Mouse (Mus musculus) frontal cortex, adult 2 months (tissue): ENCODE measurements around the gene Gpr62. TPM values are rescaled to one million over a fixed set of nuclear protein-coding genes. Genes with fewer than 3 reads are reported as not detected.
"Not testable (repeated sequence)": the region's sequence is repeated elsewhere in the genome, so short reads cannot be mapped to it uniquely, and the experiment has no call there.

Source experiments
- DNase-seq, 2 experiments: peaks; one replicate each; pipeline ENCODE4 v3.0.0; 2022; ENCODE audit warnings: low spot score in 1 of 2; ENCODE audit errors: extremely low spot score in 1 of 2
- polyA plus RNA-seq: library from polyadenylated mRNA; depleted of rRNA; stranded (reverse); fragments of >200 nt; gene quantifications from 2 replicates; pipeline ENCODE4 v1.2.3, GENCODE M21; 2012; rRNA removed

Gpr62 gene
- 9.7 and 11.2 TPM in 2 replicates for polyA plus RNA-seq

DNA sequence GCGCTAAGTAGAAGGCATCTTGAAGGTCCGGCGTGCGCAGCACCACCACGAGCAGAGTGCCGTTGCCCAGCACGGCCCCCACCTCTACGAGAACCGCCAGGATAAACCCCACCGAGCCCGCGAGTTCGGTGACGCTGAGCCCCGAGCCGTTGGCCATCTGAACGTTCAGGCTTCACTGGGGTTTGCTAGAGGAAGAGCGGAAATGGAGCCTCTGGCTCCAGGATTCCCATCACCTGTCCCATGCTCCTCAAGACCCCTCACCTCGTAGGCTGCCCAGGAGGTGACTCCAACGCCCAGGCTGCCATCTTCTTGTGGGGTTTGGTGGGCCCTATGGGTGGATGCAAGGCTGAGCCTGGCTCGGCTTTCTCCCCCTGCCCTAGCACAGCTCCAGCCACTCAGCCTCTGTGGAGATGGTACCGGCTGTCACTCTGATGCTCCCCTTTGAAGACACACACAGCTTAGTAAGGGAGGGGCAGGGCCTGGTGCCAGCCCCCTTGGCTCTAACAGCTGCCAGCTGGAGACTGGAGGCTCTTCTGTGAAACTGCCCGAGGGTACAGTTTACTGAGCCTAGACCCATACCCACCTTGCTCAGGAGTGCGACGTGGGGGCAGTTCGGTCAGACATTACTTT, at the start of gene Gpr62:
Gene Gpr62 (minus strand): TSS at position 368 of the 630 bp plus-strand sequence.
- peak in 1 of 2 experiments; percentile 73 for DNase-seq

DNA sequence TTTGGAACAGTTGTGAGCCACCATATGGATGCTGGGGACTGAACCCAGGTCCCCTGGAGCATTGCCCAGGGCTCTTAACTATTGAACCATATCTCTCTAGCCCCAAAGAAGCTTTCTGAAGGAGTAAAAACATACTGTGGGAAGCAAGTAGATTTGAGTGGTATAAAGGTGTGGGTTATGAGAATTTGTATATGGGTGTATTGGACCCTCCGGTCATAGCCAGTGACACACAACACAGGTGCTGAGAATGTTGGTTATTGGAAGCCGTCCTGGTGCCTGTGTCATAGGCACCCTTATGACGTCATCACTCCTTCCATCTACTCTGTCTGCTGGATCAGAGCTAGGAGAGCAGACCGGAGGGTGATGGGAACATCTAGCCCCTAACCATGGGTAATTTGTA, 48.5 kb upstream of the Gpr62 start, which contains the start of gene Iqcf5:
Gene Iqcf5 (plus strand): TSS at position 301 of the 400 bp plus-strand sequence.
- DNase-seq, result no peak

DNA sequence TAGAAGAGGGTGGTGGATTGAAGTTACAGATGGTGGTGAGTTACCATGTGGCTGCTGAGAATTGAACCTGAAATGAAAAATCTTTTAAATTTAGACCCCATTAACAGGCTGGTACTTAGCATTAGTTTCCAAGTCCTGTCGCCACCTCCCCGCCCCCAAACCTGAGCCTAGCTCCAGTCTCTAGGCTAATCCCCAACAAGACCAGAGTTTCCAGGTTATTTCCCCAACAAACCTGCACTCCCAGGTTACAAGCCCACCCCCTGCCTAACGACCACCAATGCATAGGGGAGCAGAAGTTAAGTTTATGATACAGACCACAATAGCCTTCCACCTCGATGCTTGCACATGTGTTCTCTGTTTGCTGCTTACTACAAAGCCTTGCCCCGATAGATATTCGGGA, 47.8 kb upstream of the Gpr62 start:
- no peak for DNase-seq

DNA sequence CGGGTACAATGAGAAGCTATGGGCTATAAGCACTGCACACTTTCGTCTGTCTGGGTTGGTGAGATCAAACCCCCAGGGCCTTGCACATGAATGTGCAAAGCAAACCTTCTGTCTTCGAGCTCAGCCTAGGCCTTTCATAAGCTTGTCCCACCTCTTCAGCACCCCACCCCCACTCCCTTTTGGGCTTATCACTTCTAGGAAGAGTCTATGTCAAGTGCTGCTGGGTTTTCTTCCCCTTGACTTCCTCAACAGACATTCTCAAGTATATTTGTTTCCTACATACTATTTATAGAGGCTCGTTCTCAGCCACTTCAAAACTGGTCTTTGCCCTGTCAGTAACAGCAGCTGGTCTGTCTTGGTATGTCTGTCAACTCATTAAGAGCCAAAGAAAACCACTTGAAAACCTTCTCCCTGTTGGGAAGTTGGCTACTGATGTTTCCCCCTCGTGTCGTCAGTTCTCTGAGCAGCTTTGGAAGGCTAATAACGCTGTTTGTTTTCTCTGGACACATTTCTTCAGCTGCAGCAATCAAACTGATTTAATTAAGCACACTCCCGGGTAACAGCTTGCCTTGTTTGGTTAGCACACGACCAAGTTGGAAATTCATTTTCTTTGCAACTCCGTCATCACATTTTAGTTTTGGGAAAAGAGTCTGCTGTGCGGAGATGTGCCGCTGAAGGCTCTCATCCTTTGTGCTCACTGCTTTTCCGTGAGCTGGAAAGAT, 47.2 kb upstream of the Gpr62 start:
- peak in 1 of 2 experiments; percentile 14 for DNase-seq

DNA sequence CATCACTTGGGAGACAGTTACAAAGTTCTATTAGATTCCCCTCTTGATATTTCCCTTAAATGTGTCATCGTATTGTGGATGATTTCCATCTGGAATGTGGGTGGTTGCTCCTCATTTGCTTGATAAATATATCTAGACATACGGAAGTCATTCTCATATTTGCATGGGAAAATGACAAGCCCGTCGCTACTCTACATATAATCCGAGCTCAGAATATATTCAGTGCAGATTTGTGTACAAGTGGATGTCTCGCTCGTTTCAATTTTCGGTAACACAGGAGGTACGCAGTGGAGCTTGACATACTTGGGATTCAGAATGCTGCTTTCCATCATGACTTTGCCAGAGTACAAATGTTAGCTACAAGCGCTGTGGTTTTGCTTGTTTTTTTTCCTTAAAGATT, 43.6 kb upstream of the Gpr62 start:
- DNase-seq, result peak in 1 of 2 experiments; percentile 46

DNA sequence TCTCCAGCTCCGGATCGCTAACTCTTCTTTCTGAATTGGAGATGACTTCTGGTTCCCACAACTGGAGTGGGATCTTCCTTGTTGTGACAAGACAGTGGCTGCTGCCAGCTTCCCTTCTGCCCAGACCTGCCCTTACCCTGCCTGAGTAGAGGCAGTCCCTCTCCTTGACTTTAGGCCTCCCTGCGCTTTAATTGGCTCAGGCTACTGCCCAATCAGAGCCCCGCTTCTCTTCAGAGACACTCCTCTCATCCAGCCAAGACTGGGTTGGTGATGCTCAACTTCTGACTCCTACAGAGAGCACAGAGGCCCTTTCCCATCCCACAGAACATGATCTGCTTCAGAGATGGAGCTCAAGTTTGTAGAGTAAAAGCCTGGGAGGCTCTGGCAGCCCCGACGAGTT, 38.5 kb upstream of the Gpr62 start:
- no peak for DNase-seq

DNA sequence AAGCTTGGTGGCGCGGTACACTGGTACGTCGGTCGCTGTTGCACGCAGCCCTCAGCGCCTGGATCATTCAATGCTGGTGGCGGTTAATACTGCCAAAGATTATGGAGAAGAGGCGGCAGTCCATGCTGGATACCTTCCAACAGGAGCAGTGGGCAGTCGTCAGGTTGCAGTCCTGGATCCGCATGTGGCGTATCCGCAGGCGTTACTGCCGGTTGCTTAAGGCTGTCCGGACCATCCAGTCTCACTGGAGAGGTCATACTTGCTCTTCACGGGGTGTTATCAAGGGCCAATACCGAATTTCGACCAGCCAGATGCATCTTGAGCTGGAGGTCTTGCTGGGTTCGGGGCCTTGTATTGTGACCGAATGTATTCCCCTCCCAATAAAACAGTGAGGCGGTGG, 36.1 kb upstream of the Gpr62 start:
- no peak for DNase-seq

DNA sequence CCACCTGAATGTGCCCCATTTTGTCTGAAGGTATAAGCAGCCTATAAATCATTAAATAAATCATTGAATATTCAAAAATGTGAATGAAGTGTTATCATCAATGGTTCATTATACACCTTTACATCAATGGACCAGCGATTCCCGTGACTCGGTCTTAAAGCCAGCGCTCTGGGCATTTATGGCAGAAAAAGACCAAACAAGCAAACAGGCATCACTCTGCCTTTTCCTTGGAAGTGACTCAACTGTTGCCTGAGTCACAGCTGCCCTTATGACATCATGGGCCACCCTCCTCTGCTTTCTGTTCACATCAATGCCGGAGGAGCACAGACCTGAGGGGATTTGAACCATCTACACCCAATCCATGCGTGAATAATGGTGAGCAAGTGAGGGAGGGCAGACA, 33.9 kb upstream of the Gpr62 start, which contains the start of gene Iqcf1:
Gene Iqcf1 (plus strand): TSS at position 301 of the 400 bp plus-strand sequence.
- DNase-seq, result no peak

DNA sequence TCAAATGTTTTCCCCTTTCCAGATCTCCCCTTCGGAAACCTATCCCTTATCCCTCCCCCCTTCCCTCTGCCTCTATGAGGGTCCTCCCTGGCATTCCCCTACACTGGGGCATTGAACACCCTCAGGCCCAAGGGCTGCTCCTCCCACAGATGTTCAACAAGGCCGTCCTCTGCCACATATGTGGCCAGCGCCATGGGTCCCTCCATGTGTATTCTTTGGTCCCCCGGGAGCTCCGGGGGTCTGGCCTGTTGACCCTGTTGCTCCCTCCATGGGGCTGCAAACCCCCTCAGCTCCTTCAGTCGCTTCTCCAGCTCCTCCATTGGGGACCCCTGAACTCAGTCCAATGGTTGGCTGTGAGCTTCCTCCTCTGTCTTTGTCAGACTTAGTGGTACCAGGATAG, 21.9 kb upstream of the Gpr62 start:
- DNase-seq, result not testable (repeated sequence)

DNA sequence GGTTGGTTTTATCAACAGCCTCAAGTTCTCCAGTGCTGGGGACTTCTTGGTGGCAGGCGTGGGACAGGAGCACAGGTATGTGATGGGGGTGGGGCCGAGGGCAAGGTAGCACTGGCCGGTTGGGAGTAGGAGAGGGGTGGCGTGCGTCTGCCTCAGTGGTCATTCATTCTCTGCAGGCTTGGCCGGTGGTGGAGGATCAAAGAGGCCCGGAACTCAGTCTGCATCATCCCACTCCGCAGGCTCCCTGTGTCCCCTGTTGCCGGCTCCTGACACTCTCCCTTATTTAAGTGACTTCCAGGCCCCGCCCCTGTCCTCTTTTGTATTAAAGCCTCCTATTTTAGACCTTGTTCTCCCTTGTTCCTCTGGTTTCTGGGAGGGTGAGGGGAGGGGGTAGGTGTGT, 19.3 kb upstream of the Gpr62 start:
- no peak for DNase-seq

DNA sequence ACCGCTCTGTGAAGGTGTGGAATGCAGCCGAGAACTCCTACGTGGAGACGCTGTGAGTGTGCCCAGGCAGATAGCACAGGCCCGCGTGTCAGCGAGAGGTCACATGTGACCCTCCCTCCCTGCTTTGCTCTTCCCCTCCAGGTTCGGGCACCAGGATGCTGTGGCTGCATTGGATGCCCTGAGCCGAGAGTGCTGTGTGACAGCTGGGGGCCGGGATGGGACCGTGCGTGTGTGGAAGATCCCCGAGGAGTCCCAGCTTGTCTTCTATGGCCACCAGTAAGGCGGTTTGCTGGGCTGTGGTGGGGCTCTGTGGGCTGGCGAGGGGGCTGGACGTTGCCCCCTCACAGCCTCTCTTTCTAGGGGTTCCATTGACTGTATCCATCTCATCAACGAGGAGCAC, 17.9 kb upstream of the Gpr62 start:
- DNase-seq, result no peak

DNA sequence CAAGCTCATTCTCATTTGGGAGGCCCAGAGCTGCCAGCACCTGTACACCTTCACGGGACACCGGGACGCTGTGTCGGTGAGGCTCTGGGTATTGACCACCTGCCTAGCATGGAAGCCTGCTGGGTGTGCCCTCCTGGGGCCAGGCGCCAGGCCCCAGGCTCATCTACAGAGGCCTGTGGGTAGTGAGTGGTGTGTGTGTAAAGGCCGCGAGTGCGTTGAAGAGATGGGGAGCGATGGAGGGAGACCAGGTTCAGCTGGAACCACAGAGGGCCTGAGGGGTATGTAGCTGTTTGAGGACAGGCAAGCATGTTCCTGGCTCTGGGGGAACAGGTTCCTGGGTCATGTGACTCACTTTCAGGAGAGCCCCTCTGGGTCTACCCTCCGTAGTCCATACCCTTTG, 17.4 kb upstream of the Gpr62 start:
- DNase-seq, result no peak

DNA sequence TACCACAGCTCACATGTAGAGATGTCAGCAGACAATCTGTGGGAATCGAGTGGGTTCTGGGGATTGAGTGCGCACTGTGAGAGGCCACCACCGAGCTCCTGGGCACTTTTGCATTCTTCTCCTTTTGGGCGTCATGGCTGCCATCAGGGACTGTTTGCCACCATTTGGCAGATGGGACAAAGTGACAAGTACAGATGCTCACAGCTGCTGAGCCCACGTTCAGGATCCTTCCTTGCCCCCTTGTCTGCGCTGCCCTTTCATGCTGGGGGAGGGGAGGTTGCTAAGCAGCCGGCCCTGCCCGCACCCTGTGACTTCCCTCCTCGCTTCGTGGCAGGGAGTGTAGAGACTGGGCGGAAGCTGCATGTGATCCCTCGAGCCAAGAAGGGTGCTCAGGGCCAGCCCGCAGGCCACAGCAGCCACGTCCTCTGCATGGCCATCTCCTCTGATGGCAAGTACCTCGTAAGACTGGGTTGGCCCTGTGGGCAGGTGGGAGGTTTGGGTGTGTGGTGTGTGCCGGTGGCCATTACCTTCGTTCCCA, 16.9 kb upstream of the Gpr62 start:
- DNase-seq, result no peak

DNA sequence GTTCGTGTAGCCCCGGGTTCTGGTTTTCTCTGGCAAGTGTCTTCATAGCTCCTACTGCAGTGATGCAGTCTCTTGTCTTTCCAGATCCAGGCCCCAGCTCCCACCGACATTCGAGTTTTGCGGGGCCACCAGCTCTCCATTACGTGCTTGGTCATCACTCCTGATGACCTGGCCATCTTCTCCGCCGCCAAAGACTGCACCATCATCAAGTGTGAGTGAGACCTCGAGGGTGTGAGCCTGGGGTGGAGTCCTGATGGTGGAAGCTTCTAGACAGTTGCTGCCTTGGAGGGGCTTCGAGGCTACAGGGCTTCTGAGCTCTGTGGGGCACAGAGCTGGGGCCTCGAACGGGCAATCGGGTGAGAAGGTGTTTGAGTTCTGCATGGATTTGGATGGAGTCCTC, 15.9 kb upstream of the Gpr62 start:
- no peak for DNase-seq

DNA sequence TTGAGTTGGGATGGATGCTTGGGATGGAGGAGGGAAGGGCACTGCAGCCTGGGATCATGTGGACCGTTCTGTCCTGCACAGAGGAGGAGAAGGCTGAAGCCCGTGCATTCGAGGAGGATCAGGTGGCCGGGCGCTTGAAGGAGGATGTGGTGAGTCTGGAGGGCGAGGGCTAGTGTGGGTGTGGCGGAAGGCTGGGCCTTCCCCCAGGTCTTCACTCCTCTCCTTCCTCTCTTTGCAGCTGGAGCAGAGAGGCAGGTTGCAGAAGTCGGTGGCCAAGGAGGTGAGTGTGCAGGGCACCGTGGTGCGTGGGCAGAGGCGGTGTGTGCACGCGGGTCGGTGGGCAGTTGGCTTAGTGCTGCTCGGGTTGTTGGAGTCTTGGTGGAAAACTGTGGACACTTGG, 15.3 kb upstream of the Gpr62 start:
- DNase-seq, result no peak

DNA sequence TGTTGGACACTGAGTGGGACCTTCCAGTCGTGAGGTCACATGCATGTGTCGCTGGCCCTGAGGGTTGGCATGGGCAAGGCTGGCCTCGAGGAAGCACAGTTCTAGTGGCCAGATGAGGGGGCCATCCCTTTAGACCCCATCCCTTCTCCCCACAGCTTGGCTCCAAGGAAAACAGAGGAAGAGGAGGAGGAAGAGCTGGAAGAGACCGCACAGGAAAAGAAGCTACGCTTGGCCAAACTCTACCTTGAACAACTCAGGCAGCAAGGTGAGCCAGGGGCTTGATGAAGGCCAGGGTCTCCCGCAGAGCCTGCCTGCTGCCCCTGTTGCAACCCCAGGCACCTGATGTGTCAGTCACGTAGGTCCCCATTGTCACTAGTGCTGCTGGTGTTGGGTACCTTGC, 14.8 kb upstream of the Gpr62 start:
- DNase-seq, result no peak

DNA sequence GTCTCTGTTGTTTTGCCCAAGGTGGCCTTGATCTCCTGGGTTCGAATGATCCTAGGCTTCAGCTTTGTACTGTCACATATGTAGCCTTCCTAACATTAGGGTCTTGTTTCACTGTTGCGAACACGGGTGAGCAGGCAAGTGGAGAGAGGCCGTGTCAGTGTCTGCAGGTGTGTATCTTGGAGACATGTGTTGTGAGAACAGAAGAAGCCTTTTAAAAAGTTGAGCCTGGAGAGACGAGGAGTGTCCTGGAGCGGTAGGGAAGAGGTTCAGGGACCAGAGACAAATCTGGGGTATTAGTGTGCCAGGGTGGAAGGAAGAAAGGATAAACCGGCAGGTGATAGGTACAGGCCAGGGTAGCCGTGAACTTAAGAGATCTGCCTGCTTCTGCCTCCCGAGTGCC, 12.4 kb upstream of the Gpr62 start:
- DNase-seq, result no peak

DNA sequence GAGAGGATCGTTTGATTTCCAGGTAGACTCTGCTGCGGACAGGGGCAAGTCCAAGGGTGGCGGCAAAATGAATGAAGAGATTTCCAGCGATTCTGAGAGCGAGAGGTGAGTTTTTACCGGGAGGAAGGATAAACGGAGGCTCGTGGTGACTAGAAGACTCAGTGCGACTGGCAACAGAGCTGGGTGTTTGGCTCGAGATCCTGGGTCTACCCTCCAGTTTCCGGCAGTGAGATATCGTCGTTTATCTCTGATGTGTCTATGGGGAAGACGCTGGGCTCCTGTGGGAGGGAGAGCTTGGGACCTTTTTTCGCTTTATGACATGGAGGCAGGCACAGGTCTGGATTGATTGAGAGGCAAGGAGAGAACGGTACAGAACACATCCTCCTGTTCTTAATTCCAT, 11.9 kb upstream of the Gpr62 start:
- no peak for DNase-seq

DNA sequence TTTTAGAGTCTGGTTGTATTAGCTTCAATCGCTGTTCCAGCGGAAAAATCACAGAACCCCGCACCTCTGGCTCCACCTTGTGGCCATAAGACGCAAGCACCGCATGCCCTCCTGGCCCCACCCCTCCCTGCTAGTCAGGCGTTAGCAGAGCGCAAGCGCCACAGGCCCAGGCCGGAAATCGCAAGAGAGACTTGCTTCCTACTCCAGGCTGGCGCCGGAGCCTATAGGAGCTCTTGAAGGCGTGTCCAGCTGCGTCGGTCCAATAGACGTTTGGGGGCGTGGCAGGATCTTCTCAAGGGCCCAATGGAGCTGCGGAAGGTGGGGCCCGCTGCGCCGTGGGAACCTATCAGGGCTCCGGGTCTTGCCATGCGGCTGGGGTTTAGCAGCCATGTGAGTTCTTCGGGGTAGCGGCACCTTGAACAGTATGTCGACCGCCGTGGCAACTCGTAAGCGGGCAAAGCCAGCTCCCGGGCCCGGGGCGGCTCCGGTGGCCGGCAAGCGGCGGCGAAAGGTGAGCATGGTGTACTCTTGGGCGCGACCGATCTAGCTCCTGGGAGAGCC, 11.3 kb upstream of the Gpr62 start, which contains the start of gene Parp3:
Gene Parp3 (minus strand): TSS at position 26 of the 561 bp plus-strand sequence.
- peak; percentile 100 for DNase-seq

DNA sequence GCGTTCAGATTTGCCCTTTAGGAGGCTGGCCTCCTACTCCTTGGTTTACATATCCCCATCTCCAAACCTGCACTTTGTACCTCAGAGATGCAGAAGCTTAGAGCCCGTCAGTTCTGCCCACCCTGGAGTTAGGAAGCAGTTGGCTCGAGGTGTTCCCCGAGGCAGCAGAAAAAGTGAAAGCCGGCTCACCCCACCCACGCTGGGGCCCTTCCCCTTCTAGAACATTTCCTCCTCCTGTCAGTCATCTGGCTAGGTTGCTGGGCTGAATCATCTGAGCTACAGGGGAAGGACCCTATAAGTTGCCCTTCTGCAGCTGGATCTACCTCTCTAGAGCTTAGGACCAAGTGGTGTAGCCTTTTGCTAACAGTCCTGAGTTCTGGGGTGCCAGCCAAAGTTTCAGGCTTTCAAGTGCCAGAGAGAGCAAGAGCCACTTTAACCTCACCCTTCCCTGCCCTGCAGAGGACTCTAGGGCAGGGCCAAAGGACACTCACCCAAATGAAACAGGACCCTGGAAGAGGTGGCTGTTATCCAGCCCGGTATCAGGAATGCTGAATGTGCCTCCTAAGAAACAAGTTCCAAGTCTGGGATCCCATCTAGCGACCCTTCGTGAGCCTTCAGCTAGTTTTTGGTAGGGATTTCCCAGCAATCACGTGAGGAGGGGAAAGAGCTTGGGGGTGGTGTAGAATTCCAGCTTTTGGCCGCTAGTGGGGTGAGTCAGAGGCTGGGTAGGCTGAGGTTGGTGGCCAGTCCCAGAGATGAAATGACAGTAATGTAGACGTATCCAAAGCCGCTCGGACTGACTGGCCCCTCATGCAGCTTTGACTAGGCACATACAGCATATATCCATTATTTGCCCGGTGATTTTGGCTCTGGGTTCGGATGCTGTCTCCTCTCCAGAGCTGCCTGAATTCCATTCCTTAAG, 10.5 kb upstream of the Gpr62 start:
- DNase-seq, result peak in 1 of 2 experiments; percentile 4

DNA sequence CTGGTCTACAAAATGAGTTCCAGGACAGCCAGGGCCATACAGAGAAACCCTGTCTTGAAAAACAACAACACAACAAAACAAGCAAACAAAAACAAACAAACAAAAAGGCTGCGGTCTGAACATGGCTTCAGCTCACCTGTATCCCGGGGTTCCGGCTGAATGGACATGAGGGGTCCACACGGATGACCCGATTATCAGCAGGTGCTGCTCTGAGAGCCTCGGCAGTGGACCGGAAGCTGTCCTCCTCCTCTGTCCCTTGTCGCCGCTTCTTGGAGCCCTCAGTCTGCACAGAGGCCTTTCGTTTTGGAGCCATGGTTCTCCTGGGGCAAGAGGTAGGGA, 9.9 kb upstream of the Gpr62 start, which contains the start of gene Rrp9:
Gene Rrp9 (plus strand): TSS at position 301 of the 339 bp plus-strand sequence.
- no peak for DNase-seq
